Mouse (Mus musculus) cerebellum, adult 2 months (tissue): ENCODE data around the gene Carhsp1.

Experiments
- CTCF ChIP-seq: fragments of 200-500 bp; IDR thresholded peaks from 2 replicates; pipeline ENCODE4 v1.5.1; 2011; ENCODE audit warnings: low read depth, mild to moderate bottlenecking, control low read depth, low read length, moderate library complexity, borderline replicate concordance; ENCODE audit not compliant: insufficient read depth
- POLR2A ChIP-seq: fragments of 200-500 bp; IDR thresholded peaks from 2 replicates; pipeline ENCODE4 v1.6.1; 2011; ENCODE audit warnings: low read length, control low read depth, borderline replicate concordance; ENCODE audit not compliant: insufficient read depth

- TF ChIP-seq CTCF (no peak), POLR2A (no peak)
Measured at GRCm38 (mm10) chr16:8670041-8671035, 1.6 kb downstream of the Carhsp1 start.
